Mouse (Mus musculus) E14TG2a.4 (cell line): ENCODE results near the gene Lats2.

Source experiments
- CTCF ChIP-seq: conservative IDR thresholded peaks from 2 replicates; pipeline ENCODE4 v1.5.1; 2014; ENCODE audit warnings: low read length
- POU5F1 ChIP-seq: IDR thresholded peaks from 2 replicates; pipeline ENCODE4 v1.6.1; 2014; ENCODE audit warnings: low read length, borderline replicate concordance

DNA sequence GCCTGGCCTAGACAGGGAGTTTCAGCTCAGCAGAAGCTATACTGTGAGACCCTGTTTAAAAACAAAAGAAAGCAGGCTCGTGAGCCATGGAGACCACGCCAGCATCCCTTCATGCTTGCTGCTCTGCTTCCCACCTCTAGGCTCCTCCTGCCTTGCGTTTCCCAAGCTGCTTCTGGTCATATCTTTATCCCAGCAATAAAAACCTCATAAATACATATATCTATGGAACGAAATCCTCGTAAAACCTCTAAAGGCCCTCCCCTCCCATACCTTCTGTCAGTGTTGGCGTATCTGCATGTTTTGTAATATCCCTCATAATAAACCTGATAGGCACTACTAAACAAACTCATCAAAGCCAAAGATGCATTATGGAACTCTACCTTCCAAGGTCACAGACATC, 71.5 kb downstream of the Lats2 start:
- TF ChIP-seq CTCF = no peak
- no peak for TF ChIP-seq POU5F1
